Mouse (Mus musculus) left cerebral cortex, postnatal 10 days (tissue): Measurements from ENCODE around the gene Myom3. TPM values are rescaled to one million over a fixed set of nuclear protein-coding genes. Genes with fewer than 3 reads are reported as not detected.
"Not testable (repeated sequence)": the region's sequence is repeated elsewhere in the genome, so short reads cannot be mapped to it uniquely, and the experiment has no call there.

ENCODE experiments used
- DNase-seq, 2 experiments: peaks; one replicate each; pipeline ENCODE4 v3.0.0; 2021 to 2022; ENCODE audit warnings: low spot score in 2 of 2, mixed read lengths in 1 of 2; ENCODE audit errors: extremely low spot score in 1 of 2
- intact Hi-C: fragments of 180-260 bp; cut with DNase I; formaldehyde crosslinking; loops from one replicate; pipeline ENCODE4 v1.15.1; 2025
- total RNA-seq, 2 experiments: library from RNA; stranded (reverse); gene quantifications; 2 replicates each; pipeline ENCODE4 v1.2.3; 2021

Gene Myom3
- 1 to 10 TPM; 1.2 to 1.6 TPM for total RNA-seq

GRCm38 (mm10) chr4:135759356-135759976 lies at the start of gene Myom3:
TSS of gene Myom3 (plus strand) at chr4:135759715.
- DNase-seq, result no peak
- intact Hi-C loops, result no loop called here

- intact Hi-C loops, result no loop called here
Observed at GRCm38 (mm10) chr4:135710392-135710791, 49.1 kb upstream of the Myom3 start.

GRCm38 (mm10) chr4:135714776-135715175 lies 44.7 kb upstream of the Myom3 start:
- no peak for DNase-seq
- intact Hi-C loops, result no loop called here

More at GRCm38 (mm10) chr4:135710392-135710791, 49.1 kb upstream of the Myom3 start:
- no peak for DNase-seq

GRCm38 (mm10) chr4:135716438-135716837 lies 43.1 kb upstream of the Myom3 start:
- DNase-seq, intact Hi-C loops: not testable (repeated sequence)

GRCm38 (mm10) chr4:135722540-135723290 lies 36.8 kb upstream of the Myom3 start:
- intact Hi-C loops, result no loop called here
- DNase-seq, result no peak

GRCm38 (mm10) chr4:135726416-135726815 lies 33.1 kb upstream of the Myom3 start:
- intact Hi-C loops, result no loop called here
- DNase-seq, result no peak

- intact Hi-C loops, result no loop called here
- no peak for DNase-seq
Observed at GRCm38 (mm10) chr4:135727817-135728216, 31.7 kb upstream of the Myom3 start, which contains the start of gene Il22ra1. TSS of gene Il22ra1 (plus strand) at chr4:135728172.

GRCm38 (mm10) chr4:135730204-135730603 lies 29.3 kb upstream of the Myom3 start:
- intact Hi-C loops, result no loop called here
- DNase-seq, result peak in 1 of 2 experiments; percentile 24

- intact Hi-C loops, result no loop called here
Observed at GRCm38 (mm10) chr4:135730951-135731350, 28.6 kb upstream of the Myom3 start.

GRCm38 (mm10) chr4:135733901-135734300 lies 25.6 kb upstream of the Myom3 start:
- intact Hi-C loops, result no loop called here
- DNase-seq, result peak; percentile 16 to 63

More at GRCm38 (mm10) chr4:135730951-135731350, 28.6 kb upstream of the Myom3 start:
- DNase-seq, result no peak

GRCm38 (mm10) chr4:135736903-135737302 lies 22.6 kb upstream of the Myom3 start:
- intact Hi-C loops, result no loop called here
- no peak for DNase-seq

- DNase-seq, result no peak
- intact Hi-C loops, result no loop called here
Observed at GRCm38 (mm10) chr4:135738237-135738636, 21.3 kb upstream of the Myom3 start.

GRCm38 (mm10) chr4:135739148-135739547 lies 20.4 kb upstream of the Myom3 start:
- intact Hi-C loops, result no loop called here
- DNase-seq, result no peak

- no peak for DNase-seq
- intact Hi-C loops, result no loop called here
Observed at GRCm38 (mm10) chr4:135739672-135740071, 19.8 kb upstream of the Myom3 start.

GRCm38 (mm10) chr4:135743520-135743919 lies 16.0 kb upstream of the Myom3 start:
- intact Hi-C loops, result no loop called here
- DNase-seq, result no peak

- no peak for DNase-seq
- intact Hi-C loops, result no loop called here
Observed at GRCm38 (mm10) chr4:135744726-135745448, 14.6 kb upstream of the Myom3 start.

GRCm38 (mm10) chr4:135745613-135746012 lies 13.9 kb upstream of the Myom3 start:
- DNase-seq, result no peak
- intact Hi-C loops, result no loop called here

- intact Hi-C loops, result no loop called here
- no peak for DNase-seq
Observed at GRCm38 (mm10) chr4:135750896-135751295, 8.6 kb upstream of the Myom3 start.

GRCm38 (mm10) chr4:135752106-135752778 lies 7.3 kb upstream of the Myom3 start:
- intact Hi-C loops, result no loop called here
- no peak for DNase-seq
